Mouse (Mus musculus) stomach, embryonic 14.5 days (tissue): Measurements from ENCODE around the gene Kcnk7. TPM values are rescaled to one million over a fixed set of nuclear protein-coding genes. Genes with fewer than 3 reads are reported as not detected.

Source experiments
- ATAC-seq: fragments of 200-750 bp; cut with Nextera tagmentation; 2 replicates; pipeline ENCODE4 v1.8.0; 2017; ENCODE audit warnings: low read depth, moderate TSS enrichment; ENCODE audit not compliant: insufficient number of reproducible peaks, insufficient read depth, low FRiP score
- H3K27ac ChIP-seq: fragments of 300-500 bp; sonication (generic); 2 replicates; pipeline ENCODE4 v1.5.1; 2014; ENCODE audit warnings: mild to moderate bottlenecking, low read length, moderate library complexity, mixed read lengths
- H3K27me3 ChIP-seq: fragments of 300-500 bp; sonication (generic); 2 replicates; pipeline ENCODE4 v1.6.1; 2014; ENCODE audit warnings: low read length, control low read depth, mixed read lengths; ENCODE audit not compliant: control insufficient read depth, insufficient read depth
- H3K36me3 ChIP-seq: fragments of 300-500 bp; sonication (generic); 2 replicates; pipeline ENCODE4 v1.6.1; 2014; ENCODE audit warnings: mild to moderate bottlenecking, control low read depth, low read length, moderate library complexity, mixed read lengths; ENCODE audit not compliant: control insufficient read depth, insufficient read depth
- H3K4me1 ChIP-seq: fragments of 300-500 bp; sonication (generic); 2 replicates; pipeline ENCODE4 v1.6.1; 2014; ENCODE audit warnings: low read length, control low read depth, mixed read lengths; ENCODE audit not compliant: control insufficient read depth, insufficient read depth
- H3K4me2 ChIP-seq: fragments of 300-500 bp; sonication (generic); replicated peaks from 2 replicates; pipeline ENCODE4 v1.6.1; 2014; ENCODE audit warnings: low read depth, low read length, control low read depth
- H3K4me3 ChIP-seq: fragments of 300-500 bp; sonication (generic); 2 replicates; pipeline ENCODE4 v1.5.1; 2014; ENCODE audit warnings: low read depth, low read length, control low read depth
- H3K9ac ChIP-seq: fragments of 300-500 bp; sonication (generic); replicated peaks from 2 replicates; pipeline ENCODE4 v1.6.1; 2014; ENCODE audit warnings: low read depth, mild to moderate bottlenecking, control low read depth, low read length, moderate library complexity, mixed read lengths
- H3K9me3 ChIP-seq: fragments of 300-500 bp; sonication (generic); 2 replicates; pipeline ENCODE4 v1.6.1; 2016; ENCODE audit warnings: low read depth, low read length, control low read depth; ENCODE audit not compliant: control insufficient read depth
- WGBS: fragments of 180-500 bp; shearing (Covaris S2); extraction: QIAGEN DNeasy Blood & Tissue Kit; methylation state at CpG from one replicate; pipeline ENCODE4 v1.1.7; 2014; 5-methylcytosine and 5-hydroxymethylcytosine counted together
- polyA plus RNA-seq: library from polyadenylated mRNA; unstranded; fragments of >200 nt; fragmentation: Nextera tagmentation; extraction: Ambion mirVana; gene quantifications from 2 replicates; pipeline ENCODE4 v1.2.1, GENCODE M21; 2014

Kcnk7 gene
- polyA plus RNA-seq: 0.62 and 0.84 TPM in 2 replicates

DNA sequence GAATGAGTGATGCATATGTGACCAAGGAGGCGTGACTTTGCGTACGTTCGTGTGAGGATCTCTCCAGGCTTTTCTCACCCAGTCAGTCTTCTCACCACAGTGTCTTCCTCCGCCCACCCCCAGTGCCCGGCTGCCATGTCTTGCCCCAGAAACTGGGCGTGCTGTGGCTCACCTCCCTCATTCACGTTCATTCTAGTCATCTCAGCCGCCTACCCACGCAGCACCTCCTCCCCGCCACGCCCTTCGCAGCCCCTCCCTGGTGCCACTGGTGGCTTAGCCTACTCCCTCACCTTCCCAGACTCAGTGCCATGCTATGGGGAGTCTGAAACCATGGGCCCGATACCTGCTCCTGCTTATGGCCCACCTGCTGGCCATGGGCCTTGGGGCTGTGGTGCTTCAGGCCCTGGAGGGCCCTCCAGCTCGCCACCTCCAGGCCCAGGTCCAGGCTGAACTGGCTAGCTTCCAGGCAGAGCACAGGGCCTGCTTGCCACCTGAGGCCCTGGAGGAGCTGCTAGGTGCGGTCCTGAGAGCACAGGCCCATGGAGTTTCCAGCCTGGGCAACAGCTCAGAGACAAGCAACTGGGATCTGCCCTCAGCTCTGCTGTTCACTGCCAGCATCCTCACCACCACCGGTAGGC is at the start of gene Kcnk7:
Kcnk7 (plus strand) TSS at position 205 of the 638 bp plus-strand sequence.
- no peaks in the 10 kb centered on the region for H3K9me3 ChIP-seq
- no peak within 1 kb of the TSS for H3K4me3 ChIP-seq
- H3K4me1 ChIP-seq: peaks cover 17% of the 10 kb centered on the region; the same call in 1 of the 2 replicates
- H3K9ac ChIP-seq: no peak within 1 kb of the TSS
- peaks cover 51% of the 10 kb centered on the region for H3K36me3 ChIP-seq
- no peaks in the 10 kb centered on the region for H3K27me3 ChIP-seq
- ATAC-seq: no peak
- H3K27ac ChIP-seq: peak within 1 kb of the TSS; percentile 64
- 58% methylated on average over 17 of the region's 17 CpGs for WGBS
- no peak within 1 kb of the TSS for H3K4me2 ChIP-seq

DNA sequence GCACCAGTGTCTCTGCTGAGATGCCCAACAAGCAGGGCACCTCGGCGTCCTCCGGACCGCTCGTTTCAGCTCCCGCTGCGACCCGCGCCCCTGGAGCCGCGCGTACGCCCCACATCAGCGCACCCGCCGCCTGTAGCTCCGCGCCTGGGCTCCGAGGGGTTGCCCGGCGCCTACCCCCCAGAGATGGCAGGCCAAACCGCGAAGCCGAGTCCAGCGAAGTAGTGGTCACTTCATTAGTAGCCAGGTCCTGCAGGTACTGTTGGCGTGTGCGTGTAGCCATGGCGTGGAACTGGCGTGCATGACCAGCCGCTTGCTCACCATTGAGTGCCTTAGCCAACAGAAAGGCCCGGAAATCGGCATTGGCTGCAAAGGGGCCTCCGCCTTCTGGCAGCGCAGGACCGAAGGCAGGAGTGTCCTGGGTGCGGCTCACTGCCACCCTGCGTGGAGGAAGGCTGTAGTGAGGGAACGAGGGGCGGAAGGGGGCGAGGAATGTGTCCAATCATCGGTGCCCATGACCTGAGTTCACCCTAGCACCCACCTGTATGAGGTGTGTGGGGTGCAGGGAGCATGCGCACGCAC is 49.4 kb upstream of the Kcnk7 start:
- Histone ChIP-seq H3K27me3 (no peaks in the 10 kb centered on the region), H3K9ac (no peak overlapping the region), H3K4me2 (peak overlapping the region; percentile 73), H3K4me1 (peaks cover 9% of the 10 kb centered on the region), H3K4me3 (peak overlapping the region; percentile 38), H3K36me3 (peaks cover 15% of the 10 kb centered on the region; the same call in 1 of the 2 replicates), H3K27ac (no peak overlapping the region), H3K9me3 (no peaks in the 10 kb centered on the region)
- WGBS: 16% methylated on average over 43 of the region's 43 CpGs
- ATAC-seq: no peak

DNA sequence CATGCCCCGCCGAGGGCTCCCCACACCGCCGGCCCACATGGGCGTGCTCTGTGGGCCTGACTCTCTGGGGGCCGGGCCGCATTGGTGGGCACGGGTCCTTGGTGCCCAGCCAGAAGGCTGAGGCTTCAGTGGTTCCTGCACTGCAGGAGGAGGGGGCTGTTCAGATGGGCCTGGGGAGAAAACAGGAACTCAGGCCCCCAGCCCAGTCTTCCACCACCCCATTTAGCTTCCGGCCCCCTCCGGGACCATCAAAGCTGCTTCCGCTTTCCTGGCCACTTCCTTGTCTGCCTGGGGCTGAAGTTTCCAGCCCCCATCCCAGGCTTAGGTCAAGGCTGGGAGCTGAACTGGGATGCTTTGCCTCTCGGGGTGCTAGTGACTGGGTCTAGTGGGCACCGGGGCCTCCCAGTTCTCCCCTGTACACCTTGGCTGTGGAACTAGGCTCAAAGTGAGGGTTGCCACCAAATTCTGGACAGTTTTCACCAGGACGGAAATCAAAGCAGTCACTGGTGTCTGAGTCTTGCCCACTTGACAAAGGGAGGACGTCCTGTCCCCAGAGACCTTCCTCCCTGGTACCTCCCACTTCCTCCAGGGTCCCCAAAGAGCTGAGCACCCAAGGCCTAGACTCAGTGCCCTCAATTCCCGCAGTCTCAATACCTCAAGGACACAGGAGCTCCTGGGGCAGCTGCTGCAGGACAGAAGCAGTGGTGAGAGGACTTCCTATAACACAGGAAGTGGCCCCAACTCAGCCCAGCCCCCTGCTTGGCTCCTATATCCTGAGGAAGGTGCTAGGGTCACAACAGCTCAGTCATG is 43.0 kb upstream of the Kcnk7 start:
- ATAC-seq: no peak
- 0 out of 2 replicates have a peak overlapping the region, but pooled peaks have one; percentile 9 for H3K4me3 ChIP-seq
- H3K4me1 ChIP-seq: peaks cover 22% of the 10 kb centered on the region; the same call in 1 of the 2 replicates
- H3K4me2 ChIP-seq: peak overlapping the region; percentile 68
- H3K9me3 ChIP-seq: no peaks in the 10 kb centered on the region
- 86% methylated on average over 16 of the region's 16 CpGs for WGBS
- H3K27ac ChIP-seq: no peak overlapping the region
- H3K27me3 ChIP-seq: no peaks in the 10 kb centered on the region
- H3K9ac ChIP-seq: no peak overlapping the region
- peaks cover 20% of the 10 kb centered on the region for H3K36me3 ChIP-seq

DNA sequence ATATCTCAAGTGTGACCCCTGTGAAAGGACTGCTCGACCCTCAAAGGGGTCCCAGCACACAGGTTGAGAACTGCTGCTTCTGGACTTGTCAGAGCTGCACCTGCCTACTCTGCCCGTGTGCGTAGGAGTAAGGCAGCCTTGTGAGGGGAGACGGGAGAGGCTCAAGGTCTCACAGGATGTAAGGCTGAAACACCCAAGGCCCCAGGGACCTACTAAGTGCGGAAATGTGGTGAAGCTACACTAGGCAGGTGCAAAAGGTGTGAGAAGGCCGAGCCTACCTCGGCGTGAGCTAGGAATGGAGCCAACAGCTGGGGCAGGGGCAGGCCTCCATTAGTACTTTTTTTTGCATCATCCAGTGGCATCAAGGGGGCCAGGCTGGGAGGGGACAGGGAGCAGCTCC is 41.9 kb upstream of the Kcnk7 start:
- H3K9ac ChIP-seq: peak overlapping the region; percentile 39; the same call in 1 of the 2 replicates
- no peaks in the 10 kb centered on the region for H3K9me3 ChIP-seq
- peak overlapping the region; percentile 93; the same call in 1 of the 2 replicates for H3K27ac ChIP-seq
- H3K27me3 ChIP-seq: no peaks in the 10 kb centered on the region
- peaks cover 22% of the 10 kb centered on the region; the same call in 1 of the 2 replicates for H3K4me1 ChIP-seq
- WGBS: 74% methylated on average over 8 of the region's 8 CpGs
- H3K4me2 ChIP-seq: peak overlapping the region; percentile 68
- H3K4me3 ChIP-seq: peak overlapping the region; percentile 48
- ATAC-seq: no peak
- H3K36me3 ChIP-seq: peaks cover 29% of the 10 kb centered on the region

DNA sequence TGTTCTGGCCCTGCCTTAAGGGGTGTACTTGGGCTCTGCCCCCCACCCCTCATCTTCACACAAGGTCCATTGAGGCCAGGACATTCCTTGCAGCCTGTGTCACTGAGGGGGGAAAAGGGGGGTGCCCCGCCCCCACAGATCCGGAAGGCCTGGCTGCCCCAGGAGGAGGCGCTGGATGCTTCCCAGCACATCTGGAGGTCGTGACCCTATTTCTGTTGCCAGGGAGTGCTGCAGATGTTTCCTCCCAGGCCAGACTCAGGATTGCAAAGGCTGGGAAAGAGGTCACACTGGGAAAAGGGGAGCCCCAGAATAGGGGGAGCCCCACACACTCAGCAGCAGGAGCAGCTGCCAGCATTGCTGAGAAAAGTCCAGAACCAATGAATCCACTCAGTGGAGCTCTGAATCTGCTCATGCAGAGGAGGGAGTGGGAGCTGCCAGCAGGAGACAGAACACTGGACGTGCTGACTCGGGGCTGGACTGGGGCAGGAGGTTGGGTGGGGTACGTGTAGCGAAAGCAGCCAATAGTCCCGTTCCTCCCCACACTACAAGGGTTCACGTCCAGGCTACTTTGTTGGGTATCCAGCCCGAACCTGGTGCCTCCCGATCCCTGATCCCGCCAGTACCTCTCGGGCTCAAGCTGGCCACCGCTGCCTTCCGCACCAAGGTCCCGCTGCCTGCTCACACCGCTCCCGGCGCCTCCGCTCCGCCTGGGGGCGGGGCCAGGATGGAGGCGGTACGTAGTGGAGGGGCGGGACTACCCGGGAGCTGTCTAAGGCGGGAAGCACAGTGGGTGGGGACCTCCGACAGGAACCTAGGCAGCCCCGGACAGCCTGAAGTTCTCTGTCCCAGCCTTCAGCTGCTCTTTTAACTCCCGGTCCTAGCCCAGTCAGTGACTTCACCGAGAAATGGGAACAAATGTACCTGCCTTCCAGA is 40.9 kb upstream of the Kcnk7 start, which contains the start of gene Sipa1:
Sipa1 (minus strand) TSS at position 727 of the 933 bp plus-strand sequence.
- Histone ChIP-seq H3K9ac (peak within 1 kb of the TSS; percentile 39), H3K27me3 (no peaks in the 10 kb centered on the region), H3K9me3 (no peaks in the 10 kb centered on the region), H3K4me2 (peak within 1 kb of the TSS; percentile 68), H3K36me3 (peaks cover 34% of the 10 kb centered on the region), H3K4me3 (peak within 1 kb of the TSS; percentile 48), H3K27ac (peak within 1 kb of the TSS; percentile 93), H3K4me1 (peaks cover 22% of the 10 kb centered on the region; the same call in 1 of the 2 replicates)
- ATAC-seq: peak; percentile 94
- 1% methylated on average over 32 of the region's 32 CpGs for WGBS

DNA sequence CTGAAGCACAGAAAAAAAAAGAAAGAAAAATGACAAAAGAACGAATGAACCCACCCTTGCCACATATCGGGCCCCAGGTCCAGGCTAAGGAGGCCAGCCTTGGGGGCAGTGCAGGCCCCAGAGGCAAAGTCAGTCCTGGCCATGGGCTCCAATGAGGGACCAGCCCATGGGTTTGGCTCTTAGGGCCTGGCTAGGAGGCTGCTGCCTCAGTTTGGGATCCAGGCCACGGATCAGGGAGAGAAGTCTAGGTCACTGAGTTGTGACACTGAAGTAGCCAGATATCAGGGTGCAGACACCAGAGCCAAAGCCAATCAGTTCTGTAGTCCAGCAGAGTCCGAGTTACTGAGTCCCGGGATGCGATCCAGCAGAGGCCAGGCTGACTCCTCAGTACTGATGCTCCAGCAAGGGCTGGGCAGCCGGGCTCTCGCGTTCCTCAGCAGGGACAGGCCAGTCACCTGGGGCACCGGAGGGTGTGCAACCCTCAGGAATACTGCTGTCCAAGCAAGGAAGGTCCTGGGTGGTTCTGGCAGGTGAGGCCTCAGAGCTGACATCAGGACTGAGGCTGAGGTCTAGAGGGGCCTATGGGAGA is 39.4 kb upstream of the Kcnk7 start:
- 92% methylated on average over 10 of the region's 10 CpGs for WGBS
- no peak overlapping the region for H3K9ac ChIP-seq
- no peaks in the 10 kb centered on the region for H3K9me3 ChIP-seq
- H3K4me3 ChIP-seq: no peak overlapping the region
- H3K27ac ChIP-seq: no peak overlapping the region
- peaks cover 40% of the 10 kb centered on the region for H3K36me3 ChIP-seq
- ATAC-seq: no peak
- H3K4me2 ChIP-seq: no peak overlapping the region
- H3K4me1 ChIP-seq: peaks cover 22% of the 10 kb centered on the region; the same call in 1 of the 2 replicates
- H3K27me3 ChIP-seq: no peaks in the 10 kb centered on the region

DNA sequence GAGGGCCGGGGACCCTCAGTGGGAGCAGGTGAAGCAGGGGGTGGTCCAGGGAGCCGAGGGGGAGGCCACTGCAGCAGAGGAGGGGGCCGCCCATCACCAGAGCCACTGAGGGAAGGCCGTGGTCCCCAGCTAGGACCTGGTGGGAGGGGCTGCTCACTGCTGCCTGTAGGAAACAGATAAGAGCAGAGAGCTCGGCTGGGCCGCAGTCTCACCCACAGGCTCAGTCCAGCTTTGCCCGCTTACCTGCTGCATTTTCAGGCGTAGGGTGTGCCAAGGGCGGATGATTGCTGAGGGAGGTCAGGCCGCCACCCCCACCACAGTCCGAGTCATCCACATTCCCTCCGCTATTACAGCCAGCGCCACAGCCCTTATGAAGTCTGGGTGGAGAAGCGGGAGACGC is 38.7 kb upstream of the Kcnk7 start:
- Histone ChIP-seq H3K27me3 (no peaks in the 10 kb centered on the region), H3K4me2 (no peak overlapping the region), H3K4me3 (no peak overlapping the region), H3K27ac (no peak overlapping the region), H3K9me3 (no peaks in the 10 kb centered on the region), H3K36me3 (peaks cover 44% of the 10 kb centered on the region), H3K9ac (no peak overlapping the region), H3K4me1 (peaks cover 22% of the 10 kb centered on the region; the same call in 1 of the 2 replicates)
- 80% methylated on average over 15 of the region's 15 CpGs for WGBS
- ATAC-seq: peak; percentile 33; the same call in 1 of the 2 replicates
